Mouse (Mus musculus) thymus, adult 2 months (tissue): ENCODE results near the gene Trappc5.

Source experiments
- CTCF ChIP-seq: fragments of 200-500 bp; IDR thresholded peaks from 2 replicates; pipeline ENCODE4 v1.5.1; 2012; ENCODE audit warnings: mild to moderate bottlenecking, control low read depth, low read length, moderate library complexity, borderline replicate concordance; ENCODE audit not compliant: control insufficient read depth, poor library complexity, insufficient read depth; ENCODE audit errors: extremely low read depth
- POLR2A ChIP-seq: fragments of 200-500 bp; IDR thresholded peaks from 2 replicates; pipeline ENCODE4 v1.6.1; 2012; ENCODE audit warnings: mild to moderate bottlenecking, low read length, control low read depth, moderate library complexity; ENCODE audit not compliant: control insufficient read depth, poor library complexity, insufficient read depth; ENCODE audit errors: extremely low read depth

GRCm38 (mm10) chr8:3655526-3655925 lies 20.6 kb upstream of the Trappc5 start, which contains the start of gene Retn:
- TF ChIP-seq CTCF (no peak), POLR2A (no peak)
